Mouse (Mus musculus) embryo, embryonic 11.5 days (tissue): ENCODE measurements at regions not wholly inside any gene's neighbourhood (a gene's known extent, or its start where the extent isn't known, plus 50 kb on each side); places are given as distances from the start of the nearest gene placed in this dataset.

Source experiments
- DNase-seq: peaks from one replicate; pipeline ENCODE4 v3.0.0-alpha.2; 2012; ENCODE audit warnings: low read depth, low spot score

GRCm38 (mm10) chr5:50570701-50571100, 511.9 kb upstream of the Adgra3 start:
- DNase-seq: no peak

- no peak for DNase-seq
These were observed 492.3 kb upstream of the Adgra3 start for GRCm38 (mm10) chr5:50551125-50551524.

- no peak for DNase-seq
These were observed 453.7 kb upstream of the Adgra3 start for GRCm38 (mm10) chr5:50512539-50512938.

- DNase-seq: no peak
These were observed 451.1 kb upstream of the Adgra3 start for GRCm38 (mm10) chr5:50509696-50510421.

GRCm38 (mm10) chr5:50490223-50490622, 431.4 kb upstream of the Adgra3 start:
- no peak for DNase-seq

- DNase-seq: peak; percentile 30
These were observed 418.2 kb upstream of the Adgra3 start for GRCm38 (mm10) chr5:50476985-50477384.

GRCm38 (mm10) chr5:50461491-50461890, 402.7 kb upstream of the Adgra3 start:
- no peak for DNase-seq

- no peak for DNase-seq
These were observed 398.8 kb upstream of the Adgra3 start for GRCm38 (mm10) chr5:50457621-50458020.

- no peak for DNase-seq
These were observed 395.6 kb upstream of the Adgra3 start for GRCm38 (mm10) chr5:50454387-50454786.

GRCm38 (mm10) chr5:50406923-50407322, 348.1 kb upstream of the Adgra3 start:
- DNase-seq: no peak

- no peak for DNase-seq
These were observed 347.7 kb upstream of the Adgra3 start for GRCm38 (mm10) chr5:50406520-50406919.
